Mouse (Mus musculus) granulocyte monocyte progenitor cell, adult 5-6 weeks (primary cell): ENCODE data around the gene Gabbr1. TPM values are rescaled to one million over a fixed set of nuclear protein-coding genes. Genes with fewer than 3 reads are reported as not detected.
A peak's percentile ranks its signal among the peaks of the same experiment; 100 is the strongest.
"Not testable (repeated sequence)": the region's sequence is repeated elsewhere in the genome, so short reads cannot be mapped to it uniquely, and the experiment has no call there.

Experiments used
- ATAC-seq: replicated peaks from 2 replicates; pipeline ENCODE4 v1.8.0; 2016; ENCODE audit warnings: mild to moderate bottlenecking, moderate TSS enrichment, inconsistent platforms; ENCODE audit not compliant: poor library complexity, severe bottlenecking
- total RNA-seq, 2 experiments: library from RNA; stranded (forward) in 1 of 2; stranded (reverse) in 1 of 2; fragments of 200-712, 200-1000 nt in 1 of 2; fragments of >200 nt in 1 of 2; fragmentation: Nextera tagmentation in 1 of 2; gene quantifications; 2 replicates each; pipeline ENCODE4 v1.2.3; 2014 to 2017

The Gabbr1 gene
- total RNA-seq (2014; fragmentation: Nextera tagmentation), result 1.3 and 2.0 TPM in 2 replicates
- 0.57 and 1.7 TPM in 2 replicates for total RNA-seq (2017)

GRCm38 (mm10) chr17:37045611-37046311 lies at the start of gene Gabbr1:
Gene Gabbr1 (plus strand): TSS chr17:37045966.
- peak; percentile 36 for ATAC-seq

GRCm38 (mm10) chr17:36997033-36997735 lies 48.6 kb upstream of the Gabbr1 start:
- ATAC-seq, result peak; percentile 45

GRCm38 (mm10) chr17:36998477-36998876 lies 47.3 kb upstream of the Gabbr1 start:
- no peak for ATAC-seq

- ATAC-seq, result no peak
Measured at GRCm38 (mm10) chr17:37000863-37001262, 44.9 kb upstream of the Gabbr1 start, which contains the start of gene Zfp57. Gene Zfp57 (plus strand): TSS chr17:37001163.

GRCm38 (mm10) chr17:37002364-37003330 lies 43.1 kb upstream of the Gabbr1 start:
- ATAC-seq, result peak; percentile 63

GRCm38 (mm10) chr17:37003366-37003765 lies 42.4 kb upstream of the Gabbr1 start:
- no peak for ATAC-seq

GRCm38 (mm10) chr17:37008161-37008560 lies 37.6 kb upstream of the Gabbr1 start:
- ATAC-seq, result no peak

GRCm38 (mm10) chr17:37009460-37010042 lies 36.2 kb upstream of the Gabbr1 start:
- ATAC-seq, result peak; percentile 96

- ATAC-seq, result no peak
Measured at GRCm38 (mm10) chr17:37011719-37012118, 34.0 kb upstream of the Gabbr1 start.

- ATAC-seq, result no peak
Measured at GRCm38 (mm10) chr17:37012141-37012540, 33.6 kb upstream of the Gabbr1 start.

GRCm38 (mm10) chr17:37016333-37016732 lies 29.4 kb upstream of the Gabbr1 start:
- no peak for ATAC-seq

GRCm38 (mm10) chr17:37018328-37018727 lies 27.4 kb upstream of the Gabbr1 start:
- ATAC-seq, result no peak

GRCm38 (mm10) chr17:37019242-37019641 lies 26.5 kb upstream of the Gabbr1 start:
- ATAC-seq, result not testable (repeated sequence)

- ATAC-seq, result peak; percentile 74
Measured at GRCm38 (mm10) chr17:37022628-37023576, 22.9 kb upstream of the Gabbr1 start, which contains the start of gene Mog. Gene Mog (minus strand): TSS chr17:37023398.

GRCm38 (mm10) chr17:37026425-37026824 lies 19.3 kb upstream of the Gabbr1 start:
- no peak for ATAC-seq

GRCm38 (mm10) chr17:37027486-37027885 lies 18.3 kb upstream of the Gabbr1 start:
- no peak for ATAC-seq

- ATAC-seq, result no peak
Measured at GRCm38 (mm10) chr17:37028212-37028611, 17.6 kb upstream of the Gabbr1 start.

- ATAC-seq, result peak; percentile 97
Measured at GRCm38 (mm10) chr17:37028683-37029120, 17.1 kb upstream of the Gabbr1 start.

GRCm38 (mm10) chr17:37029162-37029561 lies 16.6 kb upstream of the Gabbr1 start:
- ATAC-seq, result no peak
